Mouse (Mus musculus): Measurements from ENCODE around the gene Wnk4. TPM values are rescaled to one million over a fixed set of nuclear protein-coding genes. Genes with fewer than 3 reads are reported as not detected.

Wnk4 gene
- total and polyA plus RNA-seq, 2 experiments from 2014 or later, result 1.5 to 6.5 TPM

GRCm38 (mm10) chr11:101326147-101326546 is 65.8 kb downstream of the Wnk4 start:
- Histone ChIP-seq H3K36me3 (ENCODE audit: insufficient read depth, low read length) (peaks cover 35% of the 10 kb centered on the region), H3K27ac (no peak overlapping the region), H3K4me2 (ENCODE audit: low read depth, low read length) (no peak overlapping the region), H3K9ac (replicated peaks; ENCODE audit: low read length) (no peak overlapping the region), H3K27me3 (ENCODE audit: insufficient read depth, low read length) (no peaks in the 10 kb centered on the region), H3K4me3 (ENCODE audit: low read length) (no peak overlapping the region), H3K4me1 (ENCODE audit: insufficient read depth, low read length) (no peaks in the 10 kb centered on the region), H3K9me3 (ENCODE audit: low read length) (no peaks in the 10 kb centered on the region)
- DNase-seq (ENCODE audit: low spot score), result no peak
- no peak for ATAC-seq
- TF ChIP-seq CTCF (IDR thresholded peaks at IDR 0.05; ENCODE audit: low read depth), result no peak
- 88% methylated on average over 11 of the region's 11 CpGs for WGBS

Other genes with a start within 250 kb of the Wnk4 start
- 23.1 and 23.8 TPM in 2 replicates for gene Naglu, start 190.6 kb upstream of the Wnk4 start, total RNA-seq (2014; rRNA removed)
- gene Naglu, start 190.6 kb upstream of the Wnk4 start, polyA plus RNA-seq (2015; fragmentation: Nextera tagmentation; extraction: Ambion mirVana), result 15.3 and 17.0 TPM in 2 replicates
- 0.16 and 0.22 TPM in 2 replicates for gene Hsd17b1, start 182.2 kb upstream of the Wnk4 start, total RNA-seq (2014; rRNA removed)
- gene Hsd17b1, start 182.2 kb upstream of the Wnk4 start, polyA plus RNA-seq (2015; fragmentation: Nextera tagmentation; extraction: Ambion mirVana), result not detected in 2 replicates
- gene Coasy, start 178.0 kb upstream of the Wnk4 start, total RNA-seq (2014; rRNA removed), result 45.7 and 53.2 TPM in 2 replicates
- 34.5 and 35.1 TPM in 2 replicates for gene Coasy, start 178.0 kb upstream of the Wnk4 start, polyA plus RNA-seq (2015; fragmentation: Nextera tagmentation; extraction: Ambion mirVana)
- 42.2 and 75.2 TPM in 2 replicates for gene Mlx, start 173.3 kb upstream of the Wnk4 start, total RNA-seq (2014; rRNA removed)
- gene Mlx, start 173.3 kb upstream of the Wnk4 start, polyA plus RNA-seq (2015; fragmentation: Nextera tagmentation; extraction: Ambion mirVana), result 58.3 and 61.0 TPM in 2 replicates
- gene Psmc3ip, start 165.1 kb upstream of the Wnk4 start, total RNA-seq (2014; rRNA removed), result 2.9 and 5.5 TPM in 2 replicates
- 16.3 and 17.5 TPM in 2 replicates for gene Psmc3ip, start 165.1 kb upstream of the Wnk4 start, polyA plus RNA-seq (2015; fragmentation: Nextera tagmentation; extraction: Ambion mirVana)
- 56.8 and 68.4 TPM in 2 replicates for gene Retreg3, start 140.7 kb upstream of the Wnk4 start, total RNA-seq (2014; rRNA removed)
- 23.4 and 24.7 TPM in 2 replicates for gene Retreg3, start 140.7 kb upstream of the Wnk4 start, polyA plus RNA-seq (2015; fragmentation: Nextera tagmentation; extraction: Ambion mirVana)
- 59.3 and 68.3 TPM in 2 replicates for gene Tubg1, start 140.6 kb upstream of the Wnk4 start, total RNA-seq (2014; rRNA removed)
- 71.5 and 72.8 TPM in 2 replicates for gene Tubg1, start 140.6 kb upstream of the Wnk4 start, polyA plus RNA-seq (2015; fragmentation: Nextera tagmentation; extraction: Ambion mirVana)
- gene Tubg2, start 104.7 kb upstream of the Wnk4 start, total RNA-seq (2014; rRNA removed), result 29.7 and 40.8 TPM in 2 replicates
- gene Tubg2, start 104.7 kb upstream of the Wnk4 start, polyA plus RNA-seq (2015; fragmentation: Nextera tagmentation; extraction: Ambion mirVana), result 57.7 and 62.8 TPM in 2 replicates
- gene Cntnap1, start 90.0 kb upstream of the Wnk4 start, total RNA-seq (2014; rRNA removed), result 25.4 and 28.9 TPM in 2 replicates
- gene Cntnap1, start 90.0 kb upstream of the Wnk4 start, polyA plus RNA-seq (2015; fragmentation: Nextera tagmentation; extraction: Ambion mirVana), result 5.8 and 6.5 TPM in 2 replicates
- 26.7 and 32.3 TPM in 2 replicates for gene Plekhh3, start 89.2 kb upstream of the Wnk4 start, total RNA-seq (2014; rRNA removed)
- 8.8 TPM in 2 replicates for gene Plekhh3, start 89.2 kb upstream of the Wnk4 start, polyA plus RNA-seq (2015; fragmentation: Nextera tagmentation; extraction: Ambion mirVana)
- 0.16 and 0.43 TPM in 2 replicates for gene Ccr10, start 85.1 kb upstream of the Wnk4 start, total RNA-seq (2014; rRNA removed)
- gene Ccr10, start 85.1 kb upstream of the Wnk4 start, polyA plus RNA-seq (2015; fragmentation: Nextera tagmentation; extraction: Ambion mirVana), result 0.88 and 1.0 TPM in 2 replicates
- 26.7 and 27.6 TPM in 2 replicates for gene Ezh1, start 34.1 kb upstream of the Wnk4 start, total RNA-seq (2014; rRNA removed)
- gene Ezh1, start 34.1 kb upstream of the Wnk4 start, polyA plus RNA-seq (2015; fragmentation: Nextera tagmentation; extraction: Ambion mirVana), result 20.1 and 22.2 TPM in 2 replicates
- 66.1 and 72.7 TPM in 2 replicates for gene Ramp2, start 14.5 kb upstream of the Wnk4 start, total RNA-seq (2014; rRNA removed)
- gene Ramp2, start 14.5 kb upstream of the Wnk4 start, polyA plus RNA-seq (2015; fragmentation: Nextera tagmentation; extraction: Ambion mirVana), result 108 and 111 TPM in 2 replicates
- 66.1 and 82.1 TPM in 2 replicates for gene Vps25, start 6.9 kb upstream of the Wnk4 start, total RNA-seq (2014; rRNA removed)
- 134 and 137 TPM in 2 replicates for gene Vps25, start 6.9 kb upstream of the Wnk4 start, polyA plus RNA-seq (2015; fragmentation: Nextera tagmentation; extraction: Ambion mirVana)
- 0.10 TPM in 1 of 2 replicates, not detected in the other for gene Cntd1, start 18.4 kb downstream of the Wnk4 start, total RNA-seq (2014; rRNA removed)
- 0.66 and 0.89 TPM in 2 replicates for gene Cntd1, start 18.4 kb downstream of the Wnk4 start, polyA plus RNA-seq (2015; fragmentation: Nextera tagmentation; extraction: Ambion mirVana)
- gene Coa3, start 18.5 kb downstream of the Wnk4 start, total RNA-seq (2014; rRNA removed), result 146 and 154 TPM in 2 replicates
- 214 and 225 TPM in 2 replicates for gene Coa3, start 18.5 kb downstream of the Wnk4 start, polyA plus RNA-seq (2015; fragmentation: Nextera tagmentation; extraction: Ambion mirVana)
- 71.1 and 95.3 TPM in 2 replicates for gene Becn1, start 41.7 kb downstream of the Wnk4 start, total RNA-seq (2014; rRNA removed)
- 140 and 145 TPM in 2 replicates for gene Becn1, start 41.7 kb downstream of the Wnk4 start, polyA plus RNA-seq (2015; fragmentation: Nextera tagmentation; extraction: Ambion mirVana)
- 68.3 and 71.1 TPM in 2 replicates for gene Psme3, start 55.6 kb downstream of the Wnk4 start, total RNA-seq (2014; rRNA removed)
- gene Psme3, start 55.6 kb downstream of the Wnk4 start, polyA plus RNA-seq (2015; fragmentation: Nextera tagmentation; extraction: Ambion mirVana), result 78.2 and 83.9 TPM in 2 replicates
- 3.8 and 4.1 TPM in 2 replicates for gene Aoc2, start 64.5 kb downstream of the Wnk4 start, total RNA-seq (2014; rRNA removed)
- gene Aoc2, start 64.5 kb downstream of the Wnk4 start, polyA plus RNA-seq (2015; fragmentation: Nextera tagmentation; extraction: Ambion mirVana), result 0.59 and 0.63 TPM in 2 replicates
- 0.36 and 0.47 TPM in 2 replicates for gene Aoc3, start 70.0 kb downstream of the Wnk4 start, total RNA-seq (2014; rRNA removed)
- gene Aoc3, start 70.0 kb downstream of the Wnk4 start, polyA plus RNA-seq (2015; fragmentation: Nextera tagmentation; extraction: Ambion mirVana), result 0.10 and 0.16 TPM in 2 replicates
- 0.26 TPM in 1 of 2 replicates, not detected in the other for gene G6pc, start 107.0 kb downstream of the Wnk4 start, total RNA-seq (2014; rRNA removed)
- not detected in 2 replicates for gene G6pc, start 107.0 kb downstream of the Wnk4 start, polyA plus RNA-seq (2015; fragmentation: Nextera tagmentation; extraction: Ambion mirVana)
- gene Aarsd1, start 157.0 kb downstream of the Wnk4 start, total RNA-seq (2014; rRNA removed), result 62.5 and 69.4 TPM in 2 replicates
- 89.9 and 91.6 TPM in 2 replicates for gene Aarsd1, start 157.0 kb downstream of the Wnk4 start, polyA plus RNA-seq (2015; fragmentation: Nextera tagmentation; extraction: Ambion mirVana)
- gene Gm27029, start 164.2 kb downstream of the Wnk4 start, total RNA-seq (2014; rRNA removed), result 2.2 TPM in 1 of 2 replicates, not detected in the other
- 4.7 and 6.4 TPM in 2 replicates for gene Gm27029, start 164.2 kb downstream of the Wnk4 start, polyA plus RNA-seq (2015; fragmentation: Nextera tagmentation; extraction: Ambion mirVana)
- 11.6 and 12.4 TPM in 2 replicates for gene Rundc1, start 164.5 kb downstream of the Wnk4 start, total RNA-seq (2014; rRNA removed)
- 21.4 and 22.7 TPM in 2 replicates for gene Rundc1, start 164.5 kb downstream of the Wnk4 start, polyA plus RNA-seq (2015; fragmentation: Nextera tagmentation; extraction: Ambion mirVana)
- 0.31 and 0.58 TPM in 2 replicates for gene Ptges3l, start 164.8 kb downstream of the Wnk4 start, total RNA-seq (2014; rRNA removed)
- 3.8 and 4.6 TPM in 2 replicates for gene Ptges3l, start 164.8 kb downstream of the Wnk4 start, polyA plus RNA-seq (2015; fragmentation: Nextera tagmentation; extraction: Ambion mirVana)
- gene Rpl27, start 181.7 kb downstream of the Wnk4 start, total RNA-seq (2014; rRNA removed), result 535 and 538 TPM in 2 replicates
- 276 and 282 TPM in 2 replicates for gene Rpl27, start 181.7 kb downstream of the Wnk4 start, polyA plus RNA-seq (2015; fragmentation: Nextera tagmentation; extraction: Ambion mirVana)
- 3.9 and 4.2 TPM in 2 replicates for gene Ifi35, start 187.8 kb downstream of the Wnk4 start, total RNA-seq (2014; rRNA removed)
- gene Ifi35, start 187.8 kb downstream of the Wnk4 start, polyA plus RNA-seq (2015; fragmentation: Nextera tagmentation; extraction: Ambion mirVana), result 5.3 and 5.8 TPM in 2 replicates
- 103 and 140 TPM in 2 replicates for gene Rnd2, start 204.4 kb downstream of the Wnk4 start, total RNA-seq (2014; rRNA removed)
- gene Rnd2, start 204.4 kb downstream of the Wnk4 start, polyA plus RNA-seq (2015; fragmentation: Nextera tagmentation; extraction: Ambion mirVana), result 143 and 154 TPM in 2 replicates
- 290 and 295 TPM in 2 replicates for gene Vat1, start 205.7 kb downstream of the Wnk4 start, total RNA-seq (2014; rRNA removed)
- gene Vat1, start 205.7 kb downstream of the Wnk4 start, polyA plus RNA-seq (2015; fragmentation: Nextera tagmentation; extraction: Ambion mirVana), result 106 and 114 TPM in 2 replicates